In genomic region chr10:18370475-18371286, GRCm38 (mm10) we compare ENCODE assay signal across 10 mouse cellular contexts. TPM values are rescaled to one million over a fixed set of nuclear protein-coding genes. Genes with fewer than 3 reads are reported as not detected.
DNase-seq lines count a peak whose midpoint lies in the region; ATAC-seq and TF ChIP-seq lines count a peak whose summit lies in the region.
"Had no signal": no experiment of that assay in that cellular context is flagged by ENCODE, and none has a peak within 500 bp of the region (broad histone marks: within the 10 kb centered on the region; RNA-seq: fewer than 3 reads in every experiment).

No protein-coding gene starts in this region.

- no peaks in the 10 kb centered on the region for H3K36me3 ChIP-seq in midbrain, embryonic 10.5 days
- H3K36me3 ChIP-seq in midbrain, embryonic 16.5 days (ENCODE audit: control insufficient read depth, insufficient read depth, low read length), result no peaks in the 10 kb centered on the region
- no peaks in the 10 kb centered on the region for H3K36me3 ChIP-seq in hindbrain, postnatal 0 days (ENCODE audit: insufficient read depth, low read length)
- no peaks in the 10 kb centered on the region for H3K36me3 ChIP-seq in liver, adult 2 months (ENCODE audit: control insufficient read depth, insufficient read depth, low read length)
- H3K36me3 ChIP-seq: neural tube, embryonic 12.5 days had no signal

- peak overlapping the region; percentile 81 for H3K27ac ChIP-seq in midbrain, embryonic 10.5 days (replicated peaks)
- H3K27ac ChIP-seq in midbrain, embryonic 16.5 days (ENCODE audit: low read length), result no peak overlapping the region
- H3K27ac ChIP-seq in hindbrain, postnatal 0 days, result peak overlapping the region; percentile 62; the same call in 1 of the 2 replicates
- peak overlapping the region; percentile 99 for H3K27ac ChIP-seq in liver, adult 2 months (replicated peaks; ENCODE audit: insufficient read depth, low read depth, low read length)
- H3K27ac ChIP-seq in left cerebral cortex, adult 2 months, result no peak overlapping the region
- H3K27ac ChIP-seq: neural tube, embryonic 12.5 days had no signal

- ATAC-seq in midbrain, embryonic 16.5 days, result no peak
- peak; percentile 39; the same call in 1 of the 2 replicates for ATAC-seq in hindbrain, postnatal 0 days

- TF ChIP-seq POLR2A in liver, adult 2 months (IDR thresholded peaks at IDR 0.05; ENCODE audit: extremely low read depth, insufficient read depth, low read length), result 0 out of 2 replicates have a peak, but pooled peaks have one; percentile 43

- H3K9ac ChIP-seq in midbrain, embryonic 16.5 days (ENCODE audit: low read depth, low read length), result no peak overlapping the region
- no peak overlapping the region for H3K9ac ChIP-seq in hindbrain, postnatal 0 days (replicated peaks; ENCODE audit: low read length)
- peak overlapping the region; percentile 63 for H3K9ac ChIP-seq in liver, adult 2 months (ENCODE audit: low read depth, low read length)
- H3K9ac ChIP-seq: neural tube, embryonic 12.5 days had no signal

- H3K79me2 ChIP-seq in liver, adult 2 months (ENCODE audit: control insufficient read depth, insufficient read depth, low read length), result peaks cover 4% of the 10 kb centered on the region; the same call in 1 of the 2 replicates

- no peak for TF ChIP-seq CTCF in hindbrain, postnatal 0 days (IDR thresholded peaks at IDR 0.05; ENCODE audit: low read depth)
- no peak for TF ChIP-seq CTCF in liver, adult 2 months (IDR thresholded peaks at IDR 0.05; ENCODE audit: low read depth, low read length)
- TF ChIP-seq CTCF in left cerebral cortex, adult 2 months (IDR thresholded peaks at IDR 0.05), result no peak

- peak overlapping the region; percentile 14; the same call in 1 of the 2 replicates for H3K4me3 ChIP-seq in midbrain, embryonic 10.5 days
- no peak overlapping the region for H3K4me3 ChIP-seq in midbrain, embryonic 16.5 days (ENCODE audit: low read depth, low read length)
- no peak overlapping the region for H3K4me3 ChIP-seq in hindbrain, postnatal 0 days (ENCODE audit: low read length)
- H3K4me3 ChIP-seq in liver, adult 2 months (ENCODE audit: insufficient read depth, low read depth, low read length), result peak overlapping the region; percentile 21
- H3K4me3 ChIP-seq in left cerebral cortex, adult 2 months, result no peak overlapping the region
- H3K4me3 ChIP-seq: erythroblast, embryonic 14.5 days; neural tube, embryonic 12.5 days had no signal

- WGBS in midbrain, embryonic 10.5 days, result 19% methylated on average over 17 of the region's 17 CpGs
- 14% methylated on average over 17 of the region's 17 CpGs for WGBS in midbrain, embryonic 16.5 days
- WGBS in hindbrain, postnatal 0 days, result 34% methylated on average over 17 of the region's 17 CpGs
- WGBS in liver, adult 2 months, result 23% methylated on average over 17 of the region's 17 CpGs

- no peaks in the 10 kb centered on the region; the same call in 1 of the 2 replicates for H3K27me3 ChIP-seq in midbrain, embryonic 10.5 days (ENCODE audit: low read depth, poor library complexity, severe bottlenecking)
- H3K27me3 ChIP-seq in midbrain, embryonic 16.5 days (ENCODE audit: control insufficient read depth, insufficient read depth, low read depth, low read length), result no peaks in the 10 kb centered on the region
- H3K27me3 ChIP-seq in hindbrain, postnatal 0 days (ENCODE audit: insufficient read depth, low read length), result no peaks in the 10 kb centered on the region
- no peaks in the 10 kb centered on the region for H3K27me3 ChIP-seq in liver, adult 2 months (ENCODE audit: control insufficient read depth, insufficient read depth, low read length)
- H3K27me3 ChIP-seq: neural tube, embryonic 12.5 days had no signal

- no peak overlapping the region; the same call in 1 of the 2 replicates for H3K4me2 ChIP-seq in midbrain, embryonic 16.5 days (ENCODE audit: low read length)
- no peak overlapping the region for H3K4me2 ChIP-seq in hindbrain, postnatal 0 days (ENCODE audit: low read depth, low read length)

- H3K9me3 ChIP-seq in midbrain, embryonic 10.5 days (replicated peaks), result no peaks in the 10 kb centered on the region
- H3K9me3 ChIP-seq in midbrain, embryonic 16.5 days (replicated peaks; ENCODE audit: control insufficient read depth, low read length, poor library complexity, severe bottlenecking), result no peaks in the 10 kb centered on the region
- no peaks in the 10 kb centered on the region for H3K9me3 ChIP-seq in hindbrain, postnatal 0 days (ENCODE audit: low read length)
- H3K9me3 ChIP-seq: neural tube, embryonic 12.5 days had no signal

- intact Hi-C loops in left cerebral cortex, adult 2 months (cut with DNase I), result no loop called here
- intact Hi-C loops in heart, postnatal 10 days (cut with DNase I), result no loop called here

- peaks cover 54% of the 10 kb centered on the region for H3K4me1 ChIP-seq in midbrain, embryonic 10.5 days
- no peaks in the 10 kb centered on the region for H3K4me1 ChIP-seq in midbrain, embryonic 16.5 days (ENCODE audit: control insufficient read depth, insufficient read depth, low read length)
- peaks cover 12% of the 10 kb centered on the region; the same call in 1 of the 2 replicates for H3K4me1 ChIP-seq in hindbrain, postnatal 0 days (ENCODE audit: insufficient read depth, low read length)
- H3K4me1 ChIP-seq in liver, adult 2 months (ENCODE audit: control insufficient read depth, insufficient read depth, low read length), result peaks cover 24% of the 10 kb centered on the region

- DNase-seq in midbrain, embryonic 10.5 days (ENCODE audit: low spot score), result peak; percentile 55
- no peak for DNase-seq in hindbrain, postnatal 0 days (ENCODE audit: low spot score)
- peak; percentile 88 for DNase-seq in liver, adult 2 months (ENCODE audit: extremely low read depth, low read depth, low spot score)
- DNase-seq in urinary bladder, postnatal 36 days (ENCODE audit: low spot score in 2 of 2), result peak; percentile 63 to 71
- no peak for DNase-seq in left cerebral cortex, adult 2 months (ENCODE audit: extremely low spot score in 1 of 2, low spot score in 2 of 2)
- DNase-seq in layer of hippocampus, postnatal 10 days (ENCODE audit: low spot score in 2 of 2), result no peak
- no peak for DNase-seq in heart, postnatal 10 days

RNA-seq across cellular contexts. Expression of gene Nhsl1, which starts 51.9 kb away (rescaled TPM):
- 10.5 and 11.5 TPM in 2 replicates for polyA plus RNA-seq in midbrain, embryonic 10.5 days (2016; fragmentation: Nextera tagmentation; extraction: Ambion mirVana)
- 9.2 and 11.5 TPM in 2 replicates for polyA plus RNA-seq in midbrain, embryonic 16.5 days (2015; fragmentation: Nextera tagmentation; extraction: Ambion mirVana)
- total RNA-seq in hindbrain, postnatal 0 days (2014; rRNA removed), result 29.6 and 38.9 TPM in 2 replicates
- polyA plus RNA-seq in hindbrain, postnatal 0 days (2015; fragmentation: Nextera tagmentation; extraction: Ambion mirVana), result 11.9 and 12.0 TPM in 2 replicates
- total RNA-seq in liver, adult 2 months (2014; rRNA removed), result 2.8 and 5.0 TPM in 2 replicates
- 1.5 and 2.6 TPM in 2 replicates for polyA plus RNA-seq in liver, adult 2 months (2012; rRNA removed)
- 10 to 100 TPM; 23.7 to 28.9 TPM for total RNA-seq in left cerebral cortex, adult 2 months (2021)
- total RNA-seq in layer of hippocampus, postnatal 10 days (2021), result 10 to 100 TPM; 62.0 to 66.6 TPM
- total RNA-seq in heart, postnatal 10 days (2021), result 10 to 100 TPM; 22.1 to 29.6 TPM
- polyA plus RNA-seq: erythroblast, embryonic 14.5 days had no signal

Comparison
In these comparisons a context has a peak if more than half of its experiments do, and no peak if none do; other contexts are left out.
1. H3K27ac ChIP-seq: peak in midbrain, embryonic 10.5 days (single experiment), hindbrain, postnatal 0 days (single experiment) and liver, adult 2 months (single experiment); none in midbrain, embryonic 16.5 days (single experiment) and left cerebral cortex, adult 2 months (single experiment).
2. H3K4me3 ChIP-seq: peak in midbrain, embryonic 10.5 days (single experiment) and liver, adult 2 months (single experiment); none in midbrain, embryonic 16.5 days (single experiment), hindbrain, postnatal 0 days (single experiment) and left cerebral cortex, adult 2 months (single experiment).
3. DNase-seq: peak in midbrain, embryonic 10.5 days (single experiment), liver, adult 2 months (single experiment) and urinary bladder, postnatal 36 days (2 of 2); none in hindbrain, postnatal 0 days (single experiment), left cerebral cortex, adult 2 months (0 of 2), layer of hippocampus, postnatal 10 days (0 of 2) and heart, postnatal 10 days (0 of 2).